Mouse (Mus musculus) megakaryocyte, embryonic 14.5 days (primary cell): ENCODE measurements around the gene Suds3.

ENCODE experiments used
- FLI1 ChIP-seq: IDR thresholded peaks from 2 replicates; pipeline ENCODE4 v1.6.1; 2012; ENCODE audit warnings: low read length, inconsistent platforms, mixed read lengths
- GATA1 ChIP-seq: IDR thresholded peaks from 3 replicates; pipeline ENCODE4 v1.6.1; 2012; ENCODE audit warnings: mixed read lengths, low read length, inconsistent platforms, borderline replicate concordance

GRCm38 (mm10) chr5:117140374-117140773, 24.5 kb upstream of the Suds3 start:
- TF ChIP-seq FLI1 = no peak
- TF ChIP-seq GATA1 = no peak
